Mouse (Mus musculus) limb, embryonic 12.5 days (tissue): ENCODE measurements at regions not wholly inside any gene's neighbourhood (a gene's known extent, or its start where the extent isn't known, plus 50 kb on each side); places are given as distances from the start of the nearest gene placed in this dataset.

Experiments
- ATAC-seq: fragments of 200-750 bp; cut with Nextera tagmentation; 2 replicates; pipeline ENCODE4 v1.8.0; 2017; ENCODE audit warnings: low read depth, moderate TSS enrichment; ENCODE audit not compliant: insufficient number of reproducible peaks, insufficient read depth, low FRiP score, low TSS enrichment
- H3K27ac ChIP-seq: fragments of 300-500 bp; sonication (generic); 2 replicates; pipeline ENCODE4 v1.5.1; 2016; ENCODE audit warnings: mild to moderate bottlenecking, moderate library complexity
- H3K27me3 ChIP-seq: fragments of 300-500 bp; sonication (generic); 2 replicates; pipeline ENCODE4 v1.6.1; 2016; ENCODE audit warnings: mild to moderate bottlenecking, moderate library complexity
- H3K36me3 ChIP-seq: fragments of 300-500 bp; sonication (generic); 2 replicates; pipeline ENCODE4 v1.6.1; 2016; ENCODE audit warnings: mild to moderate bottlenecking, moderate library complexity
- H3K4me1 ChIP-seq: fragments of 300-500 bp; sonication (generic); replicated peaks from 2 replicates; pipeline ENCODE4 v1.6.1; 2016
- H3K4me2 ChIP-seq: fragments of 300-500 bp; sonication (generic); 2 replicates; pipeline ENCODE4 v1.6.1; 2016; ENCODE audit warnings: mild to moderate bottlenecking, moderate library complexity
- H3K4me3 ChIP-seq: fragments of 300-500 bp; sonication (generic); replicated peaks from 2 replicates; pipeline ENCODE4 v1.5.1; 2016; ENCODE audit warnings: mild to moderate bottlenecking
- H3K9ac ChIP-seq: fragments of 300-500 bp; sonication (generic); replicated peaks from 2 replicates; pipeline ENCODE4 v1.6.1; 2016; ENCODE audit warnings: mild to moderate bottlenecking, moderate library complexity
- H3K9me3 ChIP-seq: fragments of 300-500 bp; sonication (generic); 2 replicates; pipeline ENCODE4 v1.6.1; 2016; ENCODE audit warnings: mild to moderate bottlenecking, moderate library complexity
- WGBS: fragments of 180-500 bp; shearing (Covaris S2); methylation state at CpG from one replicate; pipeline ENCODE4 v1.1.7; 2016; 5-methylcytosine and 5-hydroxymethylcytosine counted together

- no peak for ATAC-seq
- no peak overlapping the region for H3K9ac ChIP-seq
- H3K27ac ChIP-seq: no peak overlapping the region
- H3K4me1 ChIP-seq: no peaks in the 10 kb centered on the region
- 86% methylated on average over 10 of the region's 10 CpGs for WGBS
- no peak overlapping the region for H3K4me3 ChIP-seq
- no peaks in the 10 kb centered on the region for H3K9me3 ChIP-seq
- H3K36me3 ChIP-seq: no peaks in the 10 kb centered on the region
- H3K27me3 ChIP-seq: no peaks in the 10 kb centered on the region
- H3K4me2 ChIP-seq: no peak overlapping the region
These were observed 162.9 kb upstream of the Nr4a3 start for GRCm38 (mm10) chr4:47882076-47882475.

- no peaks in the 10 kb centered on the region for H3K4me1 ChIP-seq
- H3K4me3 ChIP-seq: no peak overlapping the region
- no peak overlapping the region for H3K27ac ChIP-seq
- H3K9me3 ChIP-seq: no peaks in the 10 kb centered on the region
- no peak overlapping the region for H3K4me2 ChIP-seq
- no peaks in the 10 kb centered on the region for H3K27me3 ChIP-seq
- WGBS: 66% methylated on average over 7 of the region's 7 CpGs
- no peak for ATAC-seq
- no peak overlapping the region for H3K9ac ChIP-seq
- H3K36me3 ChIP-seq: no peaks in the 10 kb centered on the region
These were observed 145.4 kb upstream of the Nr4a3 start for GRCm38 (mm10) chr4:47899579-47899978.

GRCm38 (mm10) chr4:47902749-47903148 is 142.2 kb upstream of the Nr4a3 start:
- H3K9me3 ChIP-seq: no peaks in the 10 kb centered on the region
- H3K27me3 ChIP-seq: no peaks in the 10 kb centered on the region
- ATAC-seq: no peak
- H3K36me3 ChIP-seq: no peaks in the 10 kb centered on the region
- H3K4me2 ChIP-seq: no peak overlapping the region
- no peak overlapping the region for H3K9ac ChIP-seq
- H3K27ac ChIP-seq: no peak overlapping the region
- no peaks in the 10 kb centered on the region for H3K4me1 ChIP-seq
- WGBS: 92% methylated on average over 12 of the region's 12 CpGs
- H3K4me3 ChIP-seq: no peak overlapping the region

- WGBS: 86% methylated on average over 1 of the region's 1 CpGs
- no peaks in the 10 kb centered on the region for H3K27me3 ChIP-seq
- no peaks in the 10 kb centered on the region for H3K4me1 ChIP-seq
- no peak overlapping the region for H3K4me2 ChIP-seq
- H3K9me3 ChIP-seq: no peaks in the 10 kb centered on the region
- H3K4me3 ChIP-seq: no peak overlapping the region
- no peak overlapping the region for H3K9ac ChIP-seq
- no peak for ATAC-seq
- no peaks in the 10 kb centered on the region for H3K36me3 ChIP-seq
- no peak overlapping the region for H3K27ac ChIP-seq
These were observed 132.7 kb upstream of the Nr4a3 start for GRCm38 (mm10) chr4:47912259-47912658.

GRCm38 (mm10) chr4:47919576-47919975 is 125.4 kb upstream of the Nr4a3 start:
- no peak; the same call in 1 of the 2 replicates for ATAC-seq
- 83% methylated on average over 7 of the region's 7 CpGs for WGBS
- no peak overlapping the region for H3K27ac ChIP-seq
- no peak overlapping the region for H3K9ac ChIP-seq
- H3K4me1 ChIP-seq: no peaks in the 10 kb centered on the region
- H3K9me3 ChIP-seq: no peaks in the 10 kb centered on the region
- no peaks in the 10 kb centered on the region for H3K27me3 ChIP-seq
- no peaks in the 10 kb centered on the region for H3K36me3 ChIP-seq
- H3K4me2 ChIP-seq: no peak overlapping the region
- no peak overlapping the region for H3K4me3 ChIP-seq

GRCm38 (mm10) chr4:47931464-47931863 is 113.5 kb upstream of the Nr4a3 start:
- Histone ChIP-seq H3K4me2 (no peak overlapping the region), H3K27ac (no peak overlapping the region), H3K4me3 (no peak overlapping the region), H3K9me3 (0 out of 2 replicates have a peak, but pooled peaks cover 4% of the 10 kb centered on the region), H3K9ac (no peak overlapping the region), H3K36me3 (no peaks in the 10 kb centered on the region), H3K4me1 (no peaks in the 10 kb centered on the region), H3K27me3 (no peaks in the 10 kb centered on the region)
- no peak for ATAC-seq
- 78% methylated on average over 2 of the region's 2 CpGs for WGBS

GRCm38 (mm10) chr4:47933526-47933925 is 111.4 kb upstream of the Nr4a3 start:
- Histone ChIP-seq H3K4me2 (no peak overlapping the region), H3K4me1 (no peaks in the 10 kb centered on the region), H3K27me3 (no peaks in the 10 kb centered on the region), H3K4me3 (no peak overlapping the region), H3K9ac (no peak overlapping the region), H3K27ac (no peak overlapping the region), H3K36me3 (no peaks in the 10 kb centered on the region), H3K9me3 (0 out of 2 replicates have a peak, but pooled peaks cover 4% of the 10 kb centered on the region)
- no peak for ATAC-seq
- 93% methylated on average over 1 of the region's 1 CpGs for WGBS

GRCm38 (mm10) chr4:47935547-47935946 is 109.4 kb upstream of the Nr4a3 start:
- H3K4me2 ChIP-seq: no peak overlapping the region
- no peak overlapping the region for H3K9ac ChIP-seq
- no peak for ATAC-seq
- no peaks in the 10 kb centered on the region for H3K27me3 ChIP-seq
- no peak overlapping the region for H3K27ac ChIP-seq
- no peaks in the 10 kb centered on the region for H3K36me3 ChIP-seq
- H3K4me1 ChIP-seq: no peaks in the 10 kb centered on the region
- 0 out of 2 replicates have a peak, but pooled peaks cover 4% of the 10 kb centered on the region for H3K9me3 ChIP-seq
- 89% methylated on average over 3 of the region's 3 CpGs for WGBS
- H3K4me3 ChIP-seq: no peak overlapping the region

GRCm38 (mm10) chr4:47936470-47937125 is 108.4 kb upstream of the Nr4a3 start:
- Histone ChIP-seq H3K27me3 (no peaks in the 10 kb centered on the region), H3K4me3 (no peak overlapping the region), H3K36me3 (no peaks in the 10 kb centered on the region), H3K27ac (no peak overlapping the region), H3K9ac (no peak overlapping the region), H3K4me1 (no peaks in the 10 kb centered on the region), H3K4me2 (no peak overlapping the region), H3K9me3 (0 out of 2 replicates have a peak, but pooled peaks cover 4% of the 10 kb centered on the region)
- WGBS: 89% methylated on average over 7 of the region's 7 CpGs
- no peak for ATAC-seq

GRCm38 (mm10) chr4:47947869-47948573 is 96.9 kb upstream of the Nr4a3 start:
- H3K4me1 ChIP-seq: no peaks in the 10 kb centered on the region
- no peak overlapping the region for H3K4me3 ChIP-seq
- no peaks in the 10 kb centered on the region for H3K36me3 ChIP-seq
- no peak for ATAC-seq
- H3K9me3 ChIP-seq: no peaks in the 10 kb centered on the region
- WGBS: 69% methylated on average over 16 of the region's 16 CpGs
- no peak overlapping the region for H3K27ac ChIP-seq
- H3K27me3 ChIP-seq: no peaks in the 10 kb centered on the region
- H3K9ac ChIP-seq: no peak overlapping the region
- H3K4me2 ChIP-seq: no peak overlapping the region

GRCm38 (mm10) chr4:47948789-47949188 is 96.2 kb upstream of the Nr4a3 start:
- 64% methylated on average over 8 of the region's 8 CpGs for WGBS
- H3K4me1 ChIP-seq: no peaks in the 10 kb centered on the region
- no peak overlapping the region for H3K4me3 ChIP-seq
- no peak for ATAC-seq
- no peaks in the 10 kb centered on the region for H3K36me3 ChIP-seq
- no peak overlapping the region for H3K27ac ChIP-seq
- H3K9me3 ChIP-seq: no peaks in the 10 kb centered on the region
- H3K27me3 ChIP-seq: no peaks in the 10 kb centered on the region
- H3K4me2 ChIP-seq: no peak overlapping the region
- H3K9ac ChIP-seq: no peak overlapping the region
